Mouse (Mus musculus): ENCODE measurements around the gene Igtp. TPM values are rescaled to one million over a fixed set of nuclear protein-coding genes. Genes with fewer than 3 reads are reported as not detected.
"Not testable (repeated sequence)": the region's sequence is repeated elsewhere in the genome, so short reads cannot be mapped to it uniquely, and the experiment has no call there.

Gene Igtp
- polyA plus RNA-seq, 1 experiment from 2014 or later = 3.1 TPM

DNA sequence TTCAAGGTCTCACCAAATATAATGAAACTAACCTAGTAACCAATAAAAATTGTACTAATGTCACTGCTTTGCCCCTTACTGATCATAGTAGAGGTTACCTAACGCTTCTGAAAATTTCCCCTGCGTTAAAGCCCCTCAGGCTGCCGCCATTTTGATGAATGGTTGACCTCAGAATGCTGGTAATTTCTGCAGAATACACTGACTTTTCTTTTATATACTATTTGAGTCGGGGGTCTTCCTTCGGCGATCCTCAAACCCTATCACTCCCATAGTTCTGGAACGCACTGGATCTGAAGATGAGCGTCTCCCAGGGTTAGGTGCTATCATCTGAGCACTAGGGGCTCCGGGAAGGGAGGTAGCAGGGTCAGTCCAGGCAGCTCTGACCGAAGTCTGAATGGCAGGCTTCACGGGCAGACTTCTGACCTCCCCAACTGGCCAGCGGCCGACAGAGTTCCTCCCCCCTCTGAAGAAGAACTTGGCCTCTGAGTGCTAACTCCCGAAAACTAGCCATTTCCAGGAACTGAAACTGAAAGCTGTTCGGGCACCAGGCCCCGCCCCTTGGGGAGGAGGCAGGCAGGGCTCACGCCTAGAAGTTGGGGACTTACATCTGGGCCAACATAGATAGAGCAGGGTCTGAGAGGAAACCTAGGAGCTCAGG lies 15.2 kb downstream of the Igtp start:
- ATAC-seq (ENCODE audit: insufficient number of reproducible peaks, insufficient read depth, low FRiP score, low TSS enrichment, low read depth) = no peak
- Histone ChIP-seq H3K4me2 (peak overlapping the region; percentile 59), H3K36me3 (no peaks in the 10 kb centered on the region), H3K27ac (no peak overlapping the region), H3K4me3 (peak overlapping the region; percentile 44), H3K4me1 (peaks cover 10% of the 10 kb centered on the region), H3K9me3 (no peaks in the 10 kb centered on the region), H3K9ac (peak overlapping the region; percentile 62), H3K27me3 (no peaks in the 10 kb centered on the region)
- 41% methylated on average over 17 of the region's 17 CpGs for WGBS

DNA sequence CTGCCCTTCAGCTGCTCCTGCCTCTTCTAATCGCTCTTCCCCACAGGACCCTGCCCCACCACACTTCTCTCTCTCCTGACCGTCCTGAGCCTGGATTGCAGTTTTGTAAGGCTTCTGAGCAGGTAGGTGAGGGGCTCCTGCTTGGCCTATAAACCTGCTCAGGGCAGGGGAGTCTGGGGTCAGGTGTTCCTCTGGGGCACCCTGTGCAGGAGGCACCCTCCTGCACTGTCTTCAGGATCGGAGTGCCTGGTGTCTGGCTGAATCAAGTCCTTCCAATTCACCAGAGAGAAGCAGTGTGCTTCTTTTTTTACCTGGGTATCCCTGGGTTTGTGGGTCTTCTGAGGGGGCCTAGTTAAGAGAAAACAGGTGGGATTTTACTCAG lies 15.7 kb downstream of the Igtp start:
- H3K36me3 ChIP-seq; H3K9me3 ChIP-seq; H3K27me3 ChIP-seq; H3K4me1 ChIP-seq; ATAC-seq (ENCODE audit: insufficient number of reproducible peaks, insufficient read depth, low FRiP score, low TSS enrichment, low read depth); H3K27ac ChIP-seq: not testable (repeated sequence)
- Histone ChIP-seq H3K9ac (0 out of 2 replicates have a peak overlapping the region, but pooled peaks have one; percentile 21), H3K4me3 (peak overlapping the region; percentile 44; the same call in 1 of the 2 replicates), H3K4me2 (peak overlapping the region; percentile 59)
- WGBS = 27% methylated on average over 2 of the region's 3 CpGs

DNA sequence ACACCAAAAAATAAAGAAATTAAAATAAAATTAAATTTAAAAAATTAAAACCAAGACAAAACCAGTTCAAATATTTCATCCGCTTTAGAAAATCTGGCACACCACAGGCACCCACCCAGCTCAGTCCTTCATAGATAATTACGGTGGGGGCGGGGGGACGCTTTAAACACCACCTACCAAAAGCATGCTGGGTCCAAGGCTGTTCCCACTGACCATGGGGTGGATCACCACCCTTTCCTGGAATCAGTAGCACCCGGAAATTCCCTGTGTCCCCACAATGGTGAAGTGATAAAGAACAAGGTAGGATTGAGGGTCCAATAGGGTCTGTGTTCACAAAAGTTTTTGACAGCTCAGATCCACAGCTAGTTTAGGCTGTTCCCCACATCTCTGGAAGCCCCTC lies 16.5 kb downstream of the Igtp start:
- H3K27me3 ChIP-seq = no peaks in the 10 kb centered on the region
- H3K4me2 ChIP-seq = no peak overlapping the region
- H3K4me3 ChIP-seq = no peak overlapping the region
- H3K4me1 ChIP-seq = peaks cover 10% of the 10 kb centered on the region
- ATAC-seq (ENCODE audit: insufficient number of reproducible peaks, insufficient read depth, low FRiP score, low TSS enrichment, low read depth) = no peak
- H3K27ac ChIP-seq = no peak overlapping the region
- H3K9ac ChIP-seq = no peak overlapping the region
- no peaks in the 10 kb centered on the region for H3K36me3 ChIP-seq
- 84% methylated on average over 5 of the region's 5 CpGs for whole genome bisulfite sequencing
- H3K9me3 ChIP-seq = no peaks in the 10 kb centered on the region

DNA sequence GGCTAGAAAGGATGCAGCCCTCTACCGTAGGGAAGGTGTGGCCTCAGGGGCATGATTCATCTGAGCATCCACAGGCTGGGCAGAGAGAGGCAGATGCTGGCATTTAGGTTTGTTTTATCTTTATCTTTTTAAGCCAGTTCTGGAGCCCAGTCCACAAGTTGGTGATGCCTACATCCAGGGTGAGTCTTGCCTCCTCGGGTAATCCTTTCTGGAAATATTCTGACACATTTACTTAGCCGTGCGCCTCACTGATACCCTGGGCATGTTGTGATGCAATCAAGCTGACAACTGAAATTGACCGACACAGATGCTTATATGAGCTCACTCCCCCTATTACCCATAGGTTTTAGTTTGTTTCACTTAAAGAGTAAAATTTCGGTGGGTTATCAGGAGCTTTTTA lies 17.5 kb downstream of the Igtp start:
- Histone ChIP-seq H3K9ac (no peak overlapping the region), H3K27me3 (no peaks in the 10 kb centered on the region), H3K4me1 (0 out of 2 replicates have a peak, but pooled peaks cover 3% of the 10 kb centered on the region), H3K4me3 (no peak overlapping the region), H3K4me2 (no peak overlapping the region), H3K36me3 (no peaks in the 10 kb centered on the region), H3K27ac (no peak overlapping the region), H3K9me3 (no peaks in the 10 kb centered on the region)
- 83% methylated on average over 6 of the region's 6 CpGs for WGBS
- no peak for ATAC-seq (ENCODE audit: insufficient number of reproducible peaks, insufficient read depth, low FRiP score, low TSS enrichment, low read depth)

DNA sequence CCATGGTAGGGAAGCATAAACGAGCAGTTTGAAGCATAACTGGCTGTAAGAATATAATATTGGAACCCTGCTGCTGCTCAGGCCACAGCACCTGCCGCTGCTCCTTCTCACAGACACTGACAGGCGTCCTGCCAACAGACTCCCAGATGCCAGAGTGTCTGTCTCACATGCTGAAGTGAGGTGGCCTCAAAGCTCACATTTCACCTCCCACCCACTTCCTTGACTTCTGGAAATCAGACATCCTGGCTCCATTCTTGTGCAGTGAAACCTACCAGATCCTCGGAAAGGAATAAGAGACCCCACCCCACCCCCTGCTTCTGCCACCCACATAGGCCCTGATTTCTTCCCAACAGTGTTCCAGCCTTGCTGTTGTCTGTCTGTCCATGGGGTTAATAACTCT lies 24.4 kb downstream of the Igtp start:
- Histone ChIP-seq H3K36me3 (no peaks in the 10 kb centered on the region), H3K4me3 (no peak overlapping the region), H3K27ac (no peak overlapping the region), H3K27me3 (no peaks in the 10 kb centered on the region), H3K9me3 (no peaks in the 10 kb centered on the region), H3K9ac (no peak overlapping the region), H3K4me2 (no peak overlapping the region), H3K4me1 (no peaks in the 10 kb centered on the region)
- no peak for ATAC-seq (ENCODE audit: insufficient number of reproducible peaks, insufficient read depth, low FRiP score, low TSS enrichment, low read depth)
- 45% methylated on average over 4 of the region's 4 CpGs for WGBS

DNA sequence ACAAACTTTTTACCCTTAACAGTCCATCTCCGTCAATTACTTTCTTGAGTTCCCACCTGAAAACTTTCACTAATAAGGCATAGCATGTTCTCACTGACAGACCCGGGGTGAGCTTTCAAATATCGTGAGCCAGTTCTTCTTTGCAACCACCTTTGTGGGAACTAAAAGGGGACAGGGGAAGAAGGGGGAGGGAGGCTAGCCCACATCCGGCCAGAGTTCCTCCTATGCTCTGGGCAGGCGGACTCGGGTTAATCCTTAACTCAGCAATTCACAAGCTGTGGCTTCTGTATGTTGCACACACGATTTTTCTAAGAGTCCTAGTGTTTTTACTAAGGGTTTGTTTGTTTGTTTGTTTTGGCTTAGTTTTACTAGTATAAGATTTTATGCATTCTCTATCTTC lies 25.0 kb downstream of the Igtp start:
- WGBS = 60% methylated on average over 7 of the region's 7 CpGs
- no peak overlapping the region for H3K9ac ChIP-seq
- ATAC-seq (ENCODE audit: insufficient number of reproducible peaks, insufficient read depth, low FRiP score, low TSS enrichment, low read depth) = no peak

DNA sequence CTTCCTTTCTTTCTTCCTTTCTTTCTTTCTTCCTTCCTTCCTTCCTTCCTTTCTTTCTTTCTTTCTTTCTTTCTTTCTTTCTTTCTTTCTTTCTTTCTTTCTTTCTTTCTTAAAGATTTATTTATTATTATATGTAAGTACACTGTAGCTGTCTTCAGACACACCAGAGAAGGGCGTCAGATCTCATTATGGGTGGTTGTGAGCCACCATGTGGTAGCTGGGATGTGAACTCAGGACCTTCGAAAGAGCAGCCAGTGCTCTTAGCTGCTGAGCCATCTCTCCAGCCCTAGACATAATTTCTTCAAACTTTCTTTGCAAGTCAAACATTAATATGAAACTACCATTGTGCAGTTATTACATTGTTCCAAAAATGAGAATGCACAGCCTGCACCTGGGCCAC lies 25.5 kb downstream of the Igtp start:
- H3K9ac ChIP-seq; H3K4me3 ChIP-seq; H3K4me2 ChIP-seq; H3K4me1 ChIP-seq; ATAC-seq (ENCODE audit: insufficient number of reproducible peaks, insufficient read depth, low FRiP score, low TSS enrichment, low read depth); H3K9me3 ChIP-seq; H3K36me3 ChIP-seq; H3K27ac ChIP-seq; H3K27me3 ChIP-seq: not testable (repeated sequence)
- WGBS = 79% methylated on average over 2 of the region's 2 CpGs

More for the DNA sequence above, 25.0 kb downstream of the Igtp start:
- no peak overlapping the region for H3K4me2 ChIP-seq
- H3K27me3 ChIP-seq = no peaks in the 10 kb centered on the region
- no peaks in the 10 kb centered on the region for H3K4me1 ChIP-seq
- no peak overlapping the region for H3K4me3 ChIP-seq
- no peak overlapping the region for H3K27ac ChIP-seq
- no peaks in the 10 kb centered on the region for H3K36me3 ChIP-seq
- no peaks in the 10 kb centered on the region for H3K9me3 ChIP-seq

DNA sequence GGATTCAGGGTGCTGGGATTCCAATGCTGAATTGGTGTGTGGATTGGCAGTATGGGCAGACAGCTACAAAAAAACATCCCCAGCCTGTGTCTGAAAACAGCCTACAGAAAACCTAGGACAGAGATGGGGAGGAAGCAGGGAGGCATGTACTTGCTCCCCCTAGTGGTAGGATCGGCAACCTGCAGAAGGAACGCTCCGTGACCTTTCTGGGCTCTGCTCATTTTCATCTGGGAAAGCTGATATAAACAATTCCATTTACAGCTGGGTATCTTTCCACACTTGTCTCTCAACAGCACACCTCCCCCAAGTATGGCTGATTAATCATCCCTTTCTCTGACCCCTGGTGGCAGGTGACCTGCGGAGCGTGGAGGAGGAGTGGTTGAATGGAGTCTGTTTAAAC lies 26.3 kb downstream of the Igtp start:
- no peak overlapping the region for H3K9ac ChIP-seq
- no peaks in the 10 kb centered on the region for H3K9me3 ChIP-seq
- no peaks in the 10 kb centered on the region for H3K36me3 ChIP-seq
- no peak overlapping the region; the same call in 1 of the 2 replicates for H3K4me2 ChIP-seq
- H3K27me3 ChIP-seq = no peaks in the 10 kb centered on the region
- H3K4me3 ChIP-seq = no peak overlapping the region
- H3K27ac ChIP-seq = no peak overlapping the region
- no peak for ATAC-seq (ENCODE audit: insufficient number of reproducible peaks, insufficient read depth, low FRiP score, low TSS enrichment, low read depth)
- 8% methylated on average over 5 of the region's 5 CpGs for WGBS
- H3K4me1 ChIP-seq = no peaks in the 10 kb centered on the region

DNA sequence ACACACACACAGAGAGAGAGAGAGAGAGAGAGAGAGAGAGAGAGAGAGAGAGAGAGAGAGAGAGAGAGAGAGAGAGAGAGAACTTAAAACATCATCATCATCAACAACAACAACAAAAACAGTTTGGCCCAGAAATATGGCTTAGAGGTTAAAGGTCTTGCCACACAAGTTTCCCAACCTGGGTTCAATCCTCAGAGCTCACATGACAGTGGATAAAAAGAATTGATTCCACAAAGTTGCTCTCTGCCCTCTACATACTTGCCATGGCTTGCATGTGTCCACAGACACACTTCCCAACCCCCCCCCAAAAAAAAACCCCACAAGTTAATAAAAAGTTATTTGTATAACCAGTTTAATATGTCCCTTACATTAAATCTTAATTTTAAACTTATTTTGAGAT lies 27.1 kb downstream of the Igtp start:
- Histone ChIP-seq H3K36me3 (no peaks in the 10 kb centered on the region), H3K27me3 (no peaks in the 10 kb centered on the region), H3K4me1 (no peaks in the 10 kb centered on the region), H3K4me3 (no peak overlapping the region), H3K4me2 (no peak overlapping the region), H3K9me3 (no peaks in the 10 kb centered on the region), H3K27ac (no peak overlapping the region), H3K9ac (no peak overlapping the region)
- no peak for ATAC-seq (ENCODE audit: insufficient number of reproducible peaks, insufficient read depth, low FRiP score, low TSS enrichment, low read depth)

DNA sequence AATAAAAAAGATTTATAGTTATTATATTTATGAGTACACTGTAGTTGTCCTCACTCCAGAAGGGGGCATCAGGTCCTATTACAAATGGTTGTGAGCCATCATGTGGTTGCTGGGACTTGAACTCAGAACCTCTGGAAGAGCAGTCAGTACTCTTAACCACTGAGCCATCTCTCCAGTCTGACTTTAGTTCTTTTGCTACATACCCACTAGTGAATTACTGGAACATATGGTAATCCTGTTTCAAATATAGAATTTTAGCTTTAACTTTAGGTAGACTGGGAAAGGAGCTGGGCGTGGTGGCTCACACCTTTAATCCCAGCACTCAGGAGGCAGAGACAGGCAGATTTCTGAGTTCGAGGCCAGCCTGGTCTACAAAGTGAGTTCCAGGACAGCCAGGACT lies 28.7 kb downstream of the Igtp start:
- H3K27me3 ChIP-seq; H3K9me3 ChIP-seq; H3K4me1 ChIP-seq; H3K4me3 ChIP-seq; ATAC-seq (ENCODE audit: insufficient number of reproducible peaks, insufficient read depth, low FRiP score, low TSS enrichment, low read depth); H3K36me3 ChIP-seq; H3K4me2 ChIP-seq; H3K9ac ChIP-seq; H3K27ac ChIP-seq: not testable (repeated sequence)
- WGBS = 73% methylated on average over 2 of the region's 2 CpGs

DNA sequence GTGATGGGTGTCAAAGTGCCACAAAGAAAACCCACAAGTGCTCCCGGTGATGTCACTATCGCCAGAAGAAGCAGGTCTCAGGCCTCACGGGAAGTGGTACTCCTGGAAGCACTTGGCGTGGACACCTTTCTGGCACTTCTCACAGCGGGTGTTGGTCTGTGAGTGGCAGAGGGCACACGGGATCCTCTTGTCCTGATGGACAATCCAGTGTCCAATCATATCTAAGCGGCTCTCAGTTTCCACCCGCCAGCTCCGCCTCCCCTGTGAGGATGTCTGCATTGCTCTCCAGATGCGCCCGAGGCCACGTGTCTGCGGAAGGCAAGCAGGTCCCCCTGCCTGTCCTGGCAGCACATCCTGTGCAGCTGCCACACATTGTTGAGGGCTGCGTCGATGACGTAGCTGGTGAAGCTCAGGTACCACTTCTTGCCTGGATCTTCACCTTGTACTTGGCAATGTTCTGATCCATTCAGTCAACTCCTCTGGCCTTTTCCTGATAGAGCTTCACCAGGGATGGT lies 31.1 kb downstream of the Igtp start:
- H3K27ac ChIP-seq = no peak overlapping the region
- H3K4me3 ChIP-seq = no peak overlapping the region
- WGBS = 51% methylated on average over 16 of the region's 16 CpGs
- H3K9ac ChIP-seq = no peak overlapping the region
- H3K4me1 ChIP-seq = no peaks in the 10 kb centered on the region
- H3K9me3 ChIP-seq = no peaks in the 10 kb centered on the region
- H3K4me2 ChIP-seq = no peak overlapping the region
- no peaks in the 10 kb centered on the region for H3K36me3 ChIP-seq
- no peak for ATAC-seq (ENCODE audit: insufficient number of reproducible peaks, insufficient read depth, low FRiP score, low TSS enrichment, low read depth)
- H3K27me3 ChIP-seq = no peaks in the 10 kb centered on the region

DNA sequence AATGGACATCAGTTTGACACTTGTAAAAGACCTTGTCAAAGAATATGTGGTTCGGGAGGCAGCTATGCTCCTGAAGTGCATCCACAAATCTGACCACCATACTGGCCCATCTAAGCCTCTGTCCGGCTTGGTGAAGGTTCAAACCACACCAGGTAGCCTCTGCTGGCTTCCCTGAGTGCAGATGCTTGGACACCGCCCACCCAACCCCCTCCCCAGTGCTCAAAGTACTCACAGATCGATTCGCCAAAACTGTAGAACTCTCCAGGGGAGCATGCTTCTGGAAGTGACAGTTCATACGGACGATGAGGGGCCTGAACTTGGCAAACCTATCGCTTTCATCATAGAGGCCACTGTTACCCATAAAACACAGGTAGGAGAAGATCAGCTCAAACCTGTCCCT lies 31.8 kb downstream of the Igtp start:
- Histone ChIP-seq H3K9me3 (no peaks in the 10 kb centered on the region), H3K27ac (no peak overlapping the region), H3K4me3 (no peak overlapping the region), H3K27me3 (no peaks in the 10 kb centered on the region), H3K4me1 (no peaks in the 10 kb centered on the region), H3K36me3 (no peaks in the 10 kb centered on the region), H3K4me2 (no peak overlapping the region), H3K9ac (no peak overlapping the region)
- no peak for ATAC-seq (ENCODE audit: insufficient number of reproducible peaks, insufficient read depth, low FRiP score, low TSS enrichment, low read depth)
- 86% methylated on average over 8 of the region's 8 CpGs for WGBS
